Mouse (Mus musculus) stomach, embryonic 16.5 days (tissue): ENCODE data around the gene Hspa2. TPM values are rescaled to one million over a fixed set of nuclear protein-coding genes. Genes with fewer than 3 reads are reported as not detected.
A peak's percentile ranks its signal among the peaks of the same experiment; 100 is the strongest.

Source experiments
- ATAC-seq: fragments of 200-750 bp; cut with Nextera tagmentation; 2 replicates; pipeline ENCODE4 v1.8.0; 2017; ENCODE audit warnings: moderate number of reproducible peaks, moderate TSS enrichment; ENCODE audit not compliant: insufficient read depth, low FRiP score
- H3K27ac ChIP-seq: fragments of 300-500 bp; sonication (generic); 2 replicates; pipeline ENCODE4 v1.5.1; 2014; ENCODE audit warnings: low read length
- H3K27me3 ChIP-seq: fragments of 300-500 bp; sonication (generic); 2 replicates; pipeline ENCODE4 v1.6.1; 2014; ENCODE audit warnings: low read length, control low read depth, mixed read lengths; ENCODE audit not compliant: control insufficient read depth, insufficient read depth
- H3K36me3 ChIP-seq: fragments of 300-500 bp; sonication (generic); 2 replicates; pipeline ENCODE4 v1.6.1; 2014; ENCODE audit warnings: low read length; ENCODE audit not compliant: control insufficient read depth, insufficient read depth
- H3K4me1 ChIP-seq: fragments of 300-500 bp; sonication (generic); 2 replicates; pipeline ENCODE4 v1.6.1; 2014; ENCODE audit warnings: low read length, control low read depth, mixed read lengths; ENCODE audit not compliant: control insufficient read depth, insufficient read depth
- H3K4me2 ChIP-seq: fragments of 300-500 bp; sonication (generic); 2 replicates; pipeline ENCODE4 v1.6.1; 2014; ENCODE audit warnings: low read depth, low read length, mixed read lengths
- H3K4me3 ChIP-seq: fragments of 300-500 bp; sonication (generic); replicated peaks from 2 replicates; pipeline ENCODE4 v1.5.1; 2014; ENCODE audit warnings: mild to moderate bottlenecking, low read length
- H3K9ac ChIP-seq: fragments of 300-500 bp; sonication (generic); 2 replicates; pipeline ENCODE4 v1.6.1; 2014; ENCODE audit warnings: low read length
- H3K9me3 ChIP-seq: fragments of 300-500 bp; sonication (generic); replicated peaks from 2 replicates; pipeline ENCODE4 v1.6.1; 2016; ENCODE audit warnings: low read length, control low read depth; ENCODE audit not compliant: control insufficient read depth
- WGBS: fragments of 180-500 bp; shearing (Covaris S2); extraction: QIAGEN DNeasy Blood & Tissue Kit; methylation state at CpG from one replicate; pipeline ENCODE4 v1.1.7; 2014; 5-methylcytosine and 5-hydroxymethylcytosine counted together
- polyA plus RNA-seq: library from polyadenylated mRNA; unstranded; fragments of >200 nt; fragmentation: Nextera tagmentation; extraction: Ambion mirVana; gene quantifications from 2 replicates; pipeline ENCODE4 v1.2.1, GENCODE M21; 2015

Hspa2 gene
- polyA plus RNA-seq, 1 experiment from 2014 or later = 13.6 TPM

DNA sequence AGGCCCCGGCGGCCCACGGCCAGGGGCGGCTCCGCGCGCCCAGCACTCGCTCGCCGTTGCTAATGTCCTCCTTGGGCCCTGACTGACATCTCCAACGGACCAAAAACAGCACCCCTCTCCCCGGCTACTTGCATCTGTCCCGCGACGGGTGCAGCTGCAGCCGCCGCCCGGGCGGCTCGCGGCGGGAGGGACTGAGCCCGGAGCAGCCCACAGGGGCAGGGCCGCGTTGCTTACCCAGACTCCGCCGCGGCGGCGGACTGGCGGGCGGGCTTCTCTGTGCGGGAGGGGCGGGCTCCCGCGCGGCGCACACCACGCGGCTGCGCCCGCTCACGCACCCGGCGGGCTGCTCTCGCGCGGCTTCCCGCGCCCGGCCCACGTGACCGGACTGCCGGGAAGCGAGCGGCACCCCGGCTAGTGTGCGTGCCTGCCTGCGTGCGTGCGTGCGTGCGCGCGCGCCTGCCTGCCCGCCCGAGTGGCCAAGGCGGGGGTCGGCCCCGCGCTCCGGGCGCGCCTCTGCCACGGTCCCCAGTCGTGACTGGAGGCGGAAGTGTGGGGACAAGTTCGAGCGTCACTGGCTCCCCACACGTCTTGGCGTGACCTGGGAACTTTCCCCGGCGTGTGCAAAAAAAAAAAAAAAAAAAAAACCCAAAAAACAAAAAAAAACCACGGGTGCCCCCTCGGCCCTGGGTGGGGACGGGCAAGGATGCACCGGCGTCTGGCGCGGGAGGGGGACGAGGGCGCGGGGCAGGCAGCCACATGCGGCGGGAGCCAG lies 34.6 kb upstream of the Hspa2 start, which contains the start of gene Zbtb25:
Gene Zbtb25 (minus strand): TSS at position 397 of the 772 bp plus-strand sequence.
- H3K4me1 ChIP-seq = peaks cover 40% of the 10 kb centered on the region
- H3K27me3 ChIP-seq = no peaks in the 10 kb centered on the region
- H3K4me2 ChIP-seq = peak within 1 kb of the TSS; percentile 80
- H3K4me3 ChIP-seq = peak within 1 kb of the TSS; percentile 96
- WGBS = under 1% methylated on average over 86 of the region's 96 CpGs
- no peaks in the 10 kb centered on the region for H3K36me3 ChIP-seq
- ATAC-seq = peak; percentile 82
- no peaks in the 10 kb centered on the region for H3K9me3 ChIP-seq
- H3K9ac ChIP-seq = peak within 1 kb of the TSS; percentile 100
- peak within 1 kb of the TSS; percentile 100 for H3K27ac ChIP-seq

DNA sequence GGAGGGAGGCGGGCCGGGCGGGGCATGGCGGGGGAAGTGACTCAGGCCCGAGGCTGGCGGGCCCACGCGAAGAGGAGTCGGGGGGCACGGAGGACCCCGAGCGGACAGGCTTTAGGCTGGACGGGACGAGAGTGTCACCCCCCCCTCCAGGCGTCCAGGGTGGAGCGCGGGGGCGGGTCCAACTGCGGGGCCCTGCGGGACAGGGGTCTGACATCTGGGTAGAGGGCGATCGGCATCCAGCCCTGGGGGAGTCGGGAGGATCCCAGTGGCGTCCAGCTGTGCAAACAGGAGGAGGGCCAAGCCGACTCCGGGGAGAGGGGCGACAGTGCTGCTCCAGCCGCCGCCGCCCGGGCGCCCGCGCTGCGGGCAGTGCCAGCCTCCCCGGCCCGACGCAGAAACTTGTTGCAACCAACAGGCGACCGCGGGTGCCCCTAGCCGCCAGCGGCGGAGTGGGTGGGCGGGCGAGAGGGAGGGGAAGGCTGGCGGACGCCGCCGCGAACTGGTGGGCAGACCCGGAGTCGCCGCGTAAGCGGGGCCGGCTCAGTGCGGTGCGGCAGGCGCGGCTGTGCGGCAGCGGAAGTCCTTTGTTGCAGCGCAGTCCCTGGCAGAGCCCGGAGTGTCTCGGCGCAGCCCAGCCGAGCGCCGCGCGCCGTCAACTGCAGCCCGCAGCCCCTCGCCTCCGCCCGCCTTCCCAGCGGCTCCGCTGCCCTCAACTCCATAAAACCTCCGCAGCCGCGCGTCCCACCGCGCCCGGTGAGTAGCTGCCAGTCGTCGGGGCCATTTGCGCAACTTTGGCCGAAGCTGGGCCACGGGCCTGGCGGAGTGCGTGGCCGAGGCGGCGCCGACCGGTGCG lies 33.8 kb upstream of the Hspa2 start, which contains the start of gene Zbtb1:
Gene Zbtb1 (plus strand): TSS at position 289 of the 853 bp plus-strand sequence.
- Histone ChIP-seq H3K36me3 (no peaks in the 10 kb centered on the region), H3K9me3 (no peaks in the 10 kb centered on the region), H3K4me1 (peaks cover 40% of the 10 kb centered on the region), H3K4me2 (peak within 1 kb of the TSS; percentile 80), H3K9ac (peak within 1 kb of the TSS; percentile 100), H3K27ac (peak within 1 kb of the TSS; percentile 100), H3K4me3 (peak within 1 kb of the TSS; percentile 96), H3K27me3 (no peaks in the 10 kb centered on the region)
- under 1% methylated on average over 92 of the region's 99 CpGs for WGBS
- peak; percentile 66 for ATAC-seq

- Histone ChIP-seq H3K9me3 (no peaks in the 10 kb centered on the region), H3K4me3 (peak overlapping the region; percentile 96), H3K27me3 (no peaks in the 10 kb centered on the region), H3K36me3 (no peaks in the 10 kb centered on the region), H3K4me1 (peaks cover 37% of the 10 kb centered on the region), H3K4me2 (peak overlapping the region; percentile 80), H3K9ac (peak overlapping the region; percentile 100), H3K27ac (peak overlapping the region; percentile 100)
- peak; percentile 73 for ATAC-seq
- WGBS = under 1% methylated on average over 63 of the region's 63 CpGs
Observed at GRCm38 (mm10) chr12:76370831-76371571, 33.0 kb upstream of the Hspa2 start.

- H3K36me3 ChIP-seq = no peaks in the 10 kb centered on the region
- H3K9me3 ChIP-seq = no peaks in the 10 kb centered on the region
- H3K4me3 ChIP-seq = peak overlapping the region; percentile 96
- peaks cover 32% of the 10 kb centered on the region for H3K4me1 ChIP-seq
- peak overlapping the region; percentile 80 for H3K4me2 ChIP-seq
- ATAC-seq = no peak
- no peak overlapping the region for H3K27ac ChIP-seq
- WGBS = 39% methylated on average over 7 of the region's 7 CpGs
- no peaks in the 10 kb centered on the region for H3K27me3 ChIP-seq
- H3K9ac ChIP-seq = peak overlapping the region; percentile 100
Observed at GRCm38 (mm10) chr12:76372046-76372445, 31.9 kb upstream of the Hspa2 start.

GRCm38 (mm10) chr12:76372881-76373818 lies 30.8 kb upstream of the Hspa2 start:
- Histone ChIP-seq H3K27ac (no peak overlapping the region), H3K9ac (peak overlapping the region; percentile 11; the same call in 1 of the 2 replicates), H3K4me1 (peaks cover 21% of the 10 kb centered on the region), H3K9me3 (no peaks in the 10 kb centered on the region), H3K36me3 (no peaks in the 10 kb centered on the region), H3K4me2 (peak overlapping the region; percentile 80; the same call in 1 of the 2 replicates), H3K4me3 (no peak overlapping the region), H3K27me3 (no peaks in the 10 kb centered on the region)
- ATAC-seq = no peak
- WGBS = 76% methylated on average over 5 of the region's 7 CpGs

GRCm38 (mm10) chr12:76373991-76374390 lies 30.0 kb upstream of the Hspa2 start:
- Histone ChIP-seq H3K4me3 (no peak overlapping the region), H3K36me3 (no peaks in the 10 kb centered on the region), H3K9me3 (no peaks in the 10 kb centered on the region), H3K4me2 (no peak overlapping the region), H3K27me3 (no peaks in the 10 kb centered on the region), H3K4me1 (peaks cover 19% of the 10 kb centered on the region), H3K9ac (no peak overlapping the region), H3K27ac (no peak overlapping the region)
- WGBS = 65% methylated on average over 6 of the region's 6 CpGs
- ATAC-seq = no peak

GRCm38 (mm10) chr12:76374911-76375310 lies 29.1 kb upstream of the Hspa2 start:
- Histone ChIP-seq H3K27ac (no peak overlapping the region), H3K4me3 (no peak overlapping the region), H3K4me1 (peaks cover 19% of the 10 kb centered on the region), H3K9me3 (no peaks in the 10 kb centered on the region), H3K4me2 (no peak overlapping the region), H3K27me3 (no peaks in the 10 kb centered on the region), H3K9ac (no peak overlapping the region), H3K36me3 (no peaks in the 10 kb centered on the region)
- 74% methylated on average over 4 of the region's 4 CpGs for WGBS
- ATAC-seq = no peak

DNA sequence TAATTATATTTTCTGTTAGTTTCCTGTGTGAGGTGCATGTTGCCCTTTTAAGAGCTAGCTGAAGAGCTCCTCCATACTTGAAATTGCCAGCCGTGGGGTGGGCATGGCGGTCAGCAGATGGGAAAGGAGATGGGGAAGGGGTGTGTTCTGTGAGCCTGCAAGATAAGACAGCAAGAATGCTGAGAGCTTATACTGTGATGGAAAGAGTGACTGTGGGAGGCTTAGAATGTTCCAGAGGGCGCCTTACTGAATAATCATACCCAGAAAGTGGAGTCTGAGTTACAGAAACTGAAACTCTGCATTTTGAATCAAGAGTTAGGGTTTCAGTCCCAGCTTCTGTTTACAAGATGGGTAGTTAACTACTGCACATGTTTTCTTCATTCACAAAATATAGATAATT lies 28.5 kb upstream of the Hspa2 start:
- Histone ChIP-seq H3K9me3 (no peaks in the 10 kb centered on the region), H3K4me3 (no peak overlapping the region), H3K4me2 (no peak overlapping the region), H3K9ac (no peak overlapping the region), H3K4me1 (peaks cover 19% of the 10 kb centered on the region), H3K27me3 (no peaks in the 10 kb centered on the region), H3K36me3 (no peaks in the 10 kb centered on the region), H3K27ac (no peak overlapping the region)
- WGBS = 72% methylated on average over 3 of the region's 3 CpGs
- no peak for ATAC-seq
